ENCODE assay signal across 19 mouse cellular contexts in genomic region chr14:123143489-123144046, GRCm38 (mm10).
DNase-seq lines count a peak whose midpoint lies in the region; ATAC-seq and TF ChIP-seq lines count a peak whose summit lies in the region.
"Had no signal": no experiment of that assay in that cellular context is flagged by ENCODE, and none has a peak within 500 bp of the region (broad histone marks: within the 10 kb centered on the region; RNA-seq: fewer than 3 reads in every experiment).

No protein-coding gene starts in this region.

- WGBS in forebrain, embryonic 14.5 days = 56% methylated on average over 5 of the region's 5 CpGs
- WGBS in forebrain, embryonic 10.5 days = 88% methylated on average over 5 of the region's 5 CpGs

- H3K27ac ChIP-seq in forebrain, embryonic 14.5 days (ENCODE audit: low read depth, low read length) = no peak overlapping the region
- H3K27ac ChIP-seq in forebrain, embryonic 10.5 days = no peak overlapping the region
- peak overlapping the region; percentile 55 for H3K27ac ChIP-seq in layer of hippocampus, adult 2 months
- H3K27ac ChIP-seq: embryonic facial prominence, embryonic 12.5 days; heart, embryonic 15.5 days; kidney, postnatal 0 days; limb, embryonic 15.5 days; lung, embryonic 15.5 days had no signal

- H3K9me3 ChIP-seq in forebrain, embryonic 14.5 days (replicated peaks; ENCODE audit: control insufficient read depth, low read length) = no peaks in the 10 kb centered on the region
- no peaks in the 10 kb centered on the region for H3K9me3 ChIP-seq in forebrain, embryonic 10.5 days
- H3K9me3 ChIP-seq: embryonic facial prominence, embryonic 12.5 days; G1E; heart, embryonic 15.5 days; limb, embryonic 15.5 days; lung, embryonic 15.5 days had no signal

- DNase-seq in forebrain, embryonic 14.5 days (ENCODE audit: low spot score) = peak; percentile 71
- DNase-seq in forebrain, embryonic 10.5 days (ENCODE audit: extremely low spot score, low spot score) = no peak
- peak; percentile 22 to 23 for DNase-seq in layer of hippocampus, adult 2 months (ENCODE audit: low spot score in 2 of 2)
- DNase-seq in layer of hippocampus, adult 9-10 months (ENCODE audit: low spot score) = no peak
- DNase-seq in cerebellum, postnatal 10 days = peak; percentile 8 to 12
- peak; percentile 9 to 20 for DNase-seq in left cerebral cortex, postnatal 36 days (ENCODE audit: low spot score in 2 of 2)
- no peak for DNase-seq in gastrocnemius, adult 8-10 months (ENCODE audit: low spot score in 2 of 2)
- DNase-seq in natural killer cell, adult 2 months (ENCODE audit: low spot score in 2 of 2) = no peak
- DNase-seq: B cell, adult 2 months; gastrocnemius, postnatal 10 days; thymus, postnatal 14 days had no signal

- no peak overlapping the region for H3K4me3 ChIP-seq in forebrain, embryonic 14.5 days (ENCODE audit: low read depth, low read length)
- no peak overlapping the region for H3K4me3 ChIP-seq in forebrain, embryonic 10.5 days
- no peak overlapping the region for H3K4me3 ChIP-seq in layer of hippocampus, adult 2 months
- H3K4me3 ChIP-seq: embryonic facial prominence, embryonic 12.5 days; heart, embryonic 15.5 days; limb, embryonic 15.5 days; lung, embryonic 15.5 days; myocyte had no signal

- 0 out of 2 replicates have a peak, but pooled peaks have one; percentile 16 for ATAC-seq in forebrain, embryonic 14.5 days
- ATAC-seq: inflammation-experienced regulatory T-cells, adult 6 months had no signal

- H3K4me2 ChIP-seq in forebrain, embryonic 14.5 days (ENCODE audit: low read length) = no peak overlapping the region
- H3K4me2 ChIP-seq: embryonic facial prominence, embryonic 12.5 days; heart, embryonic 15.5 days; limb, embryonic 15.5 days; lung, embryonic 15.5 days had no signal

- intact Hi-C loops in left cerebral cortex, postnatal 36 days (cut with DNase I) = no loop called here

- H3K4me1 ChIP-seq in forebrain, embryonic 14.5 days (ENCODE audit: control insufficient read depth, insufficient read depth, low read length) = peaks cover 10% of the 10 kb centered on the region
- no peaks in the 10 kb centered on the region for H3K4me1 ChIP-seq in forebrain, embryonic 10.5 days
- H3K4me1 ChIP-seq: embryonic facial prominence, embryonic 12.5 days; heart, embryonic 15.5 days; limb, embryonic 15.5 days; lung, embryonic 15.5 days had no signal

- TF ChIP-seq CTCF in layer of hippocampus, adult 2 months (conservative IDR thresholded peaks at IDR 0.05) = no peak

- H3K36me3 ChIP-seq in forebrain, embryonic 14.5 days (ENCODE audit: control insufficient read depth, insufficient read depth, low read length) = no peaks in the 10 kb centered on the region
- H3K36me3 ChIP-seq in forebrain, embryonic 10.5 days (replicated peaks) = no peaks in the 10 kb centered on the region
- H3K36me3 ChIP-seq: embryonic facial prominence, embryonic 12.5 days; G1E; heart, embryonic 15.5 days; limb, embryonic 15.5 days; lung, embryonic 15.5 days had no signal

- H3K9ac ChIP-seq in forebrain, embryonic 14.5 days (ENCODE audit: low read length) = no peak overlapping the region
- H3K9ac ChIP-seq: embryonic facial prominence, embryonic 12.5 days; heart, embryonic 15.5 days; limb, embryonic 15.5 days; lung, embryonic 15.5 days had no signal

- no peaks in the 10 kb centered on the region for H3K27me3 ChIP-seq in forebrain, embryonic 14.5 days (replicated peaks; ENCODE audit: control insufficient read depth, insufficient read depth, low read length)
- H3K27me3 ChIP-seq in forebrain, embryonic 10.5 days (ENCODE audit: poor library complexity, severe bottlenecking) = no peaks in the 10 kb centered on the region
- H3K27me3 ChIP-seq: embryonic facial prominence, embryonic 12.5 days; limb, embryonic 15.5 days; lung, embryonic 15.5 days had no signal

Comparison
In these comparisons a context has a peak if more than half of its experiments do, and no peak if none do; other contexts are left out.
1. DNase-seq: peak in forebrain, embryonic 14.5 days (single experiment), layer of hippocampus, adult 2 months (2 of 2), cerebellum, postnatal 10 days (2 of 2) and left cerebral cortex, postnatal 36 days (2 of 2); none in forebrain, embryonic 10.5 days (single experiment), layer of hippocampus, adult 9-10 months (single experiment), gastrocnemius, adult 8-10 months (0 of 2) and natural killer cell, adult 2 months (0 of 2).